Mouse (Mus musculus) embryonic facial prominence, embryonic 12.5 days (tissue): Measurements from ENCODE around the gene Gm17349. TPM values are rescaled to one million over a fixed set of nuclear protein-coding genes. Genes with fewer than 3 reads are reported as not detected.

ENCODE experiments used
- ATAC-seq: fragments of 200-750 bp; cut with Nextera tagmentation; 2 replicates; pipeline ENCODE4 v1.8.0; 2017; ENCODE audit not compliant: insufficient number of reproducible peaks, insufficient read depth, low FRiP score, low TSS enrichment
- H3K27ac ChIP-seq: fragments of 300-500 bp; sonication (generic); 2 replicates; pipeline ENCODE4 v1.5.1; 2016; ENCODE audit warnings: mild to moderate bottlenecking
- H3K27me3 ChIP-seq: fragments of 300-500 bp; sonication (generic); 2 replicates; pipeline ENCODE4 v1.6.1; 2016; ENCODE audit warnings: mild to moderate bottlenecking, moderate library complexity
- H3K36me3 ChIP-seq: fragments of 300-500 bp; sonication (generic); 2 replicates; pipeline ENCODE4 v1.6.1; 2016; ENCODE audit warnings: mild to moderate bottlenecking
- H3K4me1 ChIP-seq: fragments of 300-500 bp; sonication (generic); 2 replicates; pipeline ENCODE4 v1.6.1; 2016
- H3K4me2 ChIP-seq: fragments of 300-500 bp; sonication (generic); replicated peaks from 2 replicates; pipeline ENCODE4 v1.6.1; 2016; ENCODE audit warnings: mild to moderate bottlenecking, moderate library complexity
- H3K4me3 ChIP-seq: fragments of 300-500 bp; sonication (generic); 2 replicates; pipeline ENCODE4 v1.5.1; 2016; ENCODE audit warnings: mild to moderate bottlenecking
- H3K9ac ChIP-seq: fragments of 300-500 bp; sonication (generic); 2 replicates; pipeline ENCODE4 v1.6.1; 2016; ENCODE audit warnings: mild to moderate bottlenecking, moderate library complexity
- H3K9me3 ChIP-seq: fragments of 300-500 bp; sonication (generic); 2 replicates; pipeline ENCODE4 v1.6.1; 2016; ENCODE audit warnings: mild to moderate bottlenecking, moderate library complexity
- WGBS: fragments of 180-500 bp; shearing (Covaris S2); methylation state at CpG from one replicate; pipeline ENCODE4 v1.1.7; 2016; 5-methylcytosine and 5-hydroxymethylcytosine counted together
- polyA plus RNA-seq: library from polyadenylated mRNA; unstranded; fragments of >200 nt; fragmentation: Nextera tagmentation; extraction: Ambion mirVana; gene quantifications from 2 replicates; pipeline ENCODE4 v1.2.1, GENCODE M21; 2016

Gene Gm17349
- polyA plus RNA-seq, 1 experiment from 2014 or later, result not detected

DNA sequence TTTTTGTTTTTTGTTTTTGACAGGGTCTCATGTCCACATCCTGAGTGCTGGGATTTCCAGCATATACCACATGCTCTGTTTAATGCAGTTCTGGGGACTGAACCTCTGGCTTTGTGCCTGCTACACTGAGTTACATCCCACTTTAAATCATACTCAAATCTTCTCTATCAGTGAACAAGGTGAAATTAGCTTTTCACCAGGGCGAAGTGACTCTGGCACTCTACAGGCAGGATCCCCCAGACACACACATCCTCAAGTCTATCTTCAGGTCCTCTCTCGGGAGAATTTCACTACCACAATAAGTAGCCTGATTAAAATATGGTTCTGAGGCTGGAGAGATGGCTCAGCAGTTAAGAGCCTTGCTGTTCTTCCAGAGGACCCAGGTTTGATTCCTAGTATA, 21.3 kb upstream of the Gm17349 start:
- 84% methylated on average over 2 of the region's 2 CpGs for WGBS
- Histone ChIP-seq H3K36me3 (peaks cover 25% of the 10 kb centered on the region), H3K27ac (no peak overlapping the region), H3K4me2 (peak overlapping the region; percentile 72), H3K4me3 (peak overlapping the region; percentile 99), H3K4me1 (peaks cover 29% of the 10 kb centered on the region), H3K9ac (peak overlapping the region; percentile 93), H3K27me3 (no peaks in the 10 kb centered on the region), H3K9me3 (no peaks in the 10 kb centered on the region)
- no peak for ATAC-seq

DNA sequence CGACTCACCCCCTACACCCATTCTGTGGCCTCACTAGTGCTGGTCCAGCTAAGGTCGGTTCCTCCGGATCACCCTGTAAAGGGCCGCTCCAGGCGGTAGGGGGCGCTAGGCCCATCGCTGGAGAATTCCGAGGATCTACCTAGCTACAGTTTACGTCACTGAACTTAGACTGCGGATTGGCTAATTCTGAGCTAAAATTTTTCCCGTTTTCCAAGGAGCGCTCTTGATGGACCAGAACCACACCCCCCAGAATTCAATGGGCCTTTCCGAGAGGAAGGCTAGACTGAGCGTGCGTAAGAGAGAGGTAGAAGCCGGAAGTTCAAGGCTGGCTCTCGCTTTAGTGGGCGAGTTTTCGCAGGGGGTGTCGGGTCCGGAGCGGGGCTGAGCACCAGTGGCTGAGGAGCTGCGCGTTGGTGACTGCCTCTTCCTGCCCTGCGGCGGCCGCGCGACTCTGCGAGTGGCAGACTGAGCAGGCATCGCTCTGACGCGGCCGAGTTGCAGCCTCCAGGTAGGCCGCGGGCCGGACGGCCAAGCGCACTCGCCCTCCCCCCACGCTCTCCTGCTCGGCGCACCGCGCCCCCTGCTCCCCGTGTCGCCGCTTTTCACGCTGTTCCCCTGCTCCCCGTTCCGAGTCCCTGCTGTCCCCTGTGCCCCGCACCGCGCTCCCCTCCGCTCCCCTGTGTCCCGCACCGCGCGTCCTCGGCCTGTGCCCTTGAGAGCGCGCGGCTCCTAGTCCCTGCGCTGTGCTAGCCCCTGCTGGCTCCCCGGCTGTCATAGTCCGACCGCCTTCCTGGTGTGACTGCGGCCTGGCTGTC, 20.3 kb upstream of the Gm17349 start, which contains the start of gene Cox14:
Gene Cox14 (plus strand): TSS at position 278 of the 815 bp plus-strand sequence.
- H3K4me2 ChIP-seq, result peak within 1 kb of the TSS; percentile 72
- H3K4me1 ChIP-seq, result peaks cover 29% of the 10 kb centered on the region
- H3K4me3 ChIP-seq, result peak within 1 kb of the TSS; percentile 99
- peak; percentile 91 for ATAC-seq
- under 1% methylated on average over 68 of the region's 68 CpGs for WGBS
- H3K36me3 ChIP-seq, result peaks cover 25% of the 10 kb centered on the region
- no peaks in the 10 kb centered on the region for H3K27me3 ChIP-seq
- H3K27ac ChIP-seq, result peak within 1 kb of the TSS; percentile 92
- H3K9ac ChIP-seq, result peak within 1 kb of the TSS; percentile 93
- no peaks in the 10 kb centered on the region for H3K9me3 ChIP-seq

DNA sequence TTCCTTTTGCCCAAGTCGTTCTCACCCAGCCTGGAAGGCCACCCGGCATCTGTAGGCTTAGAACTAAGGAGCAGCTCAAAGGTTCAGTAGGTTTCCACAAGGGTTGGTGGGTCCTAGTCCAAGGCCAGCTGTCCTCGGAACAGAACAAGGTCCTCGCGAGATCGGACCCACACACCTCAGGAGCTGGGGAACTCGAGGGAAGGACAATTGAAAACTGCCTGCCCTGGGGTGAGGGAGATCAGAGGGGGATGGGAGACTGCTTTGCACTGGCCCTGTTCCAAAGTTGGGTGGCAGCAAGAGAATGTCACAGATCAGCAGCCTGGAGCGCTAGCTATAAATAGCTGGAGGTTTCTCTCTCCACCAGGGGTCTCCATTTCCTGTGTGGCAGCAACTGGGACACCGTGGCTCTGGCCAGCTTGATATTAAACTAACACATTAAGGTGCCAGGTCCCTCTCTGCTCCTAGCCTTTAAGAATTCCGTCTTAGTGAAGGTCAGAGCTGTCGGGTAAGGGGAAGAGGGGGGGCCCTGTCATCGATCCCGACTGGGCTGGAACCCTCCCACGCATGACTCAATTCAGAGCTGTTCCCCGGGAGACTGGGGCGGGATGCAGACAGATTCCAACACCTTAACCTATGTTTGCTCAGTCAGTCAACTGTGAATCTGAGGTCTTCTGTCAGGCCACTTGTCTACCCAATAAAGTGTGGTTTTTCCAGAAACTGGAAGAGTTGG, 19.2 kb upstream of the Gm17349 start:
- H3K4me1 ChIP-seq, result peaks cover 29% of the 10 kb centered on the region
- H3K4me3 ChIP-seq, result peak overlapping the region; percentile 99
- H3K9ac ChIP-seq, result peak overlapping the region; percentile 47
- H3K4me2 ChIP-seq, result peak overlapping the region; percentile 72
- peak overlapping the region; percentile 78 for H3K27ac ChIP-seq
- WGBS, result 10% methylated on average over 16 of the region's 16 CpGs
- H3K36me3 ChIP-seq, result peaks cover 19% of the 10 kb centered on the region
- no peaks in the 10 kb centered on the region for H3K27me3 ChIP-seq
- ATAC-seq, result 0 out of 2 replicates have a peak, but pooled peaks have one; percentile 8
- no peaks in the 10 kb centered on the region for H3K9me3 ChIP-seq

DNA sequence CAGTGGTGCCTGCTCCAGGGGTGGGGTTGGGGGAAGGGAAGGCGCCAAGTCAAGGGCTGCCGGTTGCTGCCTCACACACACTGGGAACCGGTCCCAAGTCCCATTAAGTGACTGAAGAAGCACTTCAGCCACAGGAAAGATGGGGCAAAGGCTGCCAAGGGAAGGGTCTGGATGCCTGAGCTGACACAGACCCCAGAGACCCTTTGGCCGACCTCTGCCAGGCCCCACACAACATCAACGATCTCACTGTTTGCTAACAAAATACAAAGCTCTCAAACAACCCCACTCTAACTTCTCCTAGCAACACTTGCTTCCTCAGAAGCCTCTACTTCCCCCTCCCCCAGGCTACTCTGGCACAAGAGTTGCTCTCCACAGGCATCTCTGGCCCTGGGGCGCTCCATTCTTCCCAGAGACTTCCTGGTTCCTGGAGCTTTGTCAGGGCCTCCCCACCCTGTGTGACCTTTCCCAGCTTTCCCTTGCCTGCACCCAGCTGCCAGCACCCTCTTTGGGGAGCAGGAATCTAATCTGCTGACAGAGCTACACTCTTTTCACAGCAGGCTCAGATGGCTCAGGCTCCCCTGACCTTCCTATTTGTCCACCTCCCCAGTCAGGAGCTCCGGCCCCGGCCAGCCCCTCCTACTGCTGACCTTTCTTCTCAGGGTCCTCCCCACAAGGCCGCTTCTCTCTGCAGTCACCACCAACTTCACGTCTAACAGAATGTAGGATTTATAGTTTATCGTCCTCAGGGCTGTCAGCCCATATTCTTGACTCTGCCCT, 18.4 kb upstream of the Gm17349 start:
- Histone ChIP-seq H3K4me1 (peaks cover 29% of the 10 kb centered on the region), H3K36me3 (peaks cover 19% of the 10 kb centered on the region), H3K4me2 (no peak overlapping the region), H3K27ac (peak overlapping the region; percentile 78), H3K27me3 (no peaks in the 10 kb centered on the region), H3K9me3 (no peaks in the 10 kb centered on the region), H3K4me3 (no peak overlapping the region), H3K9ac (no peak overlapping the region)
- no peak for ATAC-seq
- 19% methylated on average over 11 of the region's 11 CpGs for WGBS

DNA sequence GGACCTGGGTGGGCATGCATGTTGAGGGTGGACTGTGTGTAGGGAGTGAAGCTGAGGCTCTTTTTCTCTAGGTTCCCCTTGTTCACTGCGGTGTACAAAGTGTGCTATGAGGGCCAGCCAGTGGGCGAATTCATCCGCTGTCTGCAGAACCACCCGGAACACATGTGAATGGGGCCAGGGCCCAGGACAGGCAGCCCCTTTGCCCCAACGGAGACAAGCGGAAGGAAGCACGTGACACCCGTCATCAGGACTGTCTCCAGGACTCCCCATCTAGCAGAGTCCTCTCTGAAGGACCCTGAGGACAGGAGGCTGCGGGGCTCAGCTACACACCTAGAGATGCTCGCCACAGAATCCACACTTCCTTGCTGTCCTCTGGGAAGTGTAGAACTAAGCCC, 17.8 kb upstream of the Gm17349 start:
- 45% methylated on average over 10 of the region's 10 CpGs for WGBS
- Histone ChIP-seq H3K27me3 (no peaks in the 10 kb centered on the region), H3K27ac (peak overlapping the region; percentile 12; the same call in 1 of the 2 replicates), H3K4me2 (no peak overlapping the region), H3K4me1 (peaks cover 29% of the 10 kb centered on the region), H3K36me3 (peaks cover 16% of the 10 kb centered on the region), H3K9ac (no peak overlapping the region), H3K9me3 (no peaks in the 10 kb centered on the region), H3K4me3 (no peak overlapping the region)
- ATAC-seq, result no peak

DNA sequence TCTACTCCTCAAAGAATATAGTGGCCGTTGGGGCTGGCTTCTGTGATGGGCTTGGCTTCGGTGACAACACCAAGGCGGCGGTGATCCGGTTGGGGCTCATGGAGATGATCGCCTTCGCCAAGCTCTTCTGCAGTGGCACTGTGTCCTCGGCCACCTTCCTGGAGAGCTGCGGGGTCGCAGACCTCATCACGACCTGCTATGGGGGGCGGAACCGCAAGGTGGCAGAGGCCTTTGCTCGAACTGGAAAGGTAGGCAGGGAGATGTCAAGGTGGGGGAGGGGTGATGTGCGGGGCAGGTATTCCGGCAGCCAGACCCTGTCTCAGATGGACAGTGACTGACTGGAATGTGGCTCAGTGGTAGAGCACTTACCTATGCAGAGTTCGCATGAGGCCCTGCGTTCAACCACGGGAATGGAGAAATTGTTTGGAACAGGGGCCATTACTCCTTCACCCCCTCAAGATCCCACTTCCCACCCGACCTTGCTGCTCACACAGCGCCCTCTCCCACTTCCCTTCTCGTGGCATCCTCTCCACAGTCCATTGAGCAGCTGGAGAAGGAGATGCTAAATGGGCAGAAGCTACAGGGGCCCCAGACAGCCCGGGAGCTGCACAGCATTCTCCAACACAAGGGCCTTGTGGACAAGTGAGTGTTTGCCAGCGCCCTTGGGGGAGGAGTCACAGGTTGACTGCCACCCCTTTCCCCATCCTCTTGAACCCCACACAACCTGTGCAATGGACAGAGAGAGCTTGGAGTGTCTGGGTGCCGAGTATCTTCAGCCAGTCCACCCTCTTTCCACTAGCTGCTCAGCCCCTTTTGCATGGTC, 16.8 kb upstream of the Gm17349 start:
- Histone ChIP-seq H3K9ac (no peak overlapping the region), H3K27me3 (no peaks in the 10 kb centered on the region), H3K9me3 (no peaks in the 10 kb centered on the region), H3K4me1 (peaks cover 29% of the 10 kb centered on the region), H3K4me3 (no peak overlapping the region), H3K36me3 (peaks cover 8% of the 10 kb centered on the region; the same call in 1 of the 2 replicates), H3K4me2 (no peak overlapping the region), H3K27ac (no peak overlapping the region)
- WGBS, result 78% methylated on average over 25 of the region's 25 CpGs
- ATAC-seq, result no peak

DNA sequence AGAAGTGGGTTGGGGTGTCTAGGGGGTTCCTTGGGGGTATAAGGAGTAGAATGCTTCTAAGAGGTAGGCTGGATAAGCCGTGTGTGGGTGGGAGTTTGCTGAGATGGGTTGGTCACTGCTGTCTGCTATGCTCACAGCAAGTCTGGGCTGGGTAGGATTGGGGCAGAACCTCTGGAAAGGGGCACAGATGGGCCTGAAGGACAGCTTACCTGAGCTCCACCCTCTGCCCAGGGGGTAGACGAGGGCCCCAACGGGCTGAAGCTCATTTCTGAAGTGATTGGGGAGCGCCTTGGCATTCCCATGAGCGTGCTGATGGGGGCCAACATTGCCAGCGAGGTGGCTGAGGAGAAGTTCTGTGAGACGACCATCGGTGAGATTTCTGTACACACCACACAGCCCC, 14.6 kb upstream of the Gm17349 start:
- no peak overlapping the region for H3K9ac ChIP-seq
- H3K27me3 ChIP-seq, result no peaks in the 10 kb centered on the region
- no peaks in the 10 kb centered on the region for H3K9me3 ChIP-seq
- H3K36me3 ChIP-seq, result peaks cover 16% of the 10 kb centered on the region; the same call in 1 of the 2 replicates
- peaks cover 26% of the 10 kb centered on the region for H3K4me1 ChIP-seq
- WGBS, result 77% methylated on average over 8 of the region's 8 CpGs
- no peak overlapping the region for H3K4me2 ChIP-seq
- ATAC-seq, result no peak
- no peak overlapping the region for H3K4me3 ChIP-seq
- no peak overlapping the region for H3K27ac ChIP-seq

DNA sequence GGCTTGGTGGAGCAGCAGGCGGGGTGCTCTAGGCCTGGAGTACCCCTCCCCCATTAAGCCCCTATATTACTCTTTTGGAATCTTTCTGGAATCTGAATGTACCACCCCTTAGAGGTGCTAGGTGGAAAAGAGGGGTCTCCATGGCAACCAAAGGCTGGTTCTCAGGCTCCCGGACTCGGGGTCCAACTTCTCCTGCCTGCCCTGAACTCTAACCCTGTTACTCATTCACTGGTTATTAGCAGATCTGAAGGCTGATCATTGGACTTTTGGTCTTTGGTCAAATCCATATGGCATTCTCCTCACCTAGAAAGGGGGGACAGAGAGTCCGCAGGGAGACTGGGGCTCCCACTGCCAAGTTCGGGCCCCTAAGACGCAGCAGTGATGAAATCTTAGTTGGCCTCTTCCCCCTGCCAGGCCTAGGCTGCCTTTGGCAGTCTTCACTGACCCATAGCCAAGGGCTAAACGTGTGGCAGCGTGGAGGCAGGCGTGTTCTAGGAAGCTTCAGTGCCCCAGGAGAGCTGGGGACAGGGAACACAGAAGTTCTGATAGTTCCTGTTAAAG, 13.3 kb upstream of the Gm17349 start:
- Histone ChIP-seq H3K4me3 (no peak overlapping the region), H3K4me2 (no peak overlapping the region), H3K27ac (no peak overlapping the region), H3K27me3 (no peaks in the 10 kb centered on the region), H3K36me3 (peaks cover 27% of the 10 kb centered on the region), H3K9me3 (no peaks in the 10 kb centered on the region), H3K4me1 (peaks cover 12% of the 10 kb centered on the region), H3K9ac (no peak overlapping the region)
- 92% methylated on average over 9 of the region's 9 CpGs for WGBS
- no peak for ATAC-seq

DNA sequence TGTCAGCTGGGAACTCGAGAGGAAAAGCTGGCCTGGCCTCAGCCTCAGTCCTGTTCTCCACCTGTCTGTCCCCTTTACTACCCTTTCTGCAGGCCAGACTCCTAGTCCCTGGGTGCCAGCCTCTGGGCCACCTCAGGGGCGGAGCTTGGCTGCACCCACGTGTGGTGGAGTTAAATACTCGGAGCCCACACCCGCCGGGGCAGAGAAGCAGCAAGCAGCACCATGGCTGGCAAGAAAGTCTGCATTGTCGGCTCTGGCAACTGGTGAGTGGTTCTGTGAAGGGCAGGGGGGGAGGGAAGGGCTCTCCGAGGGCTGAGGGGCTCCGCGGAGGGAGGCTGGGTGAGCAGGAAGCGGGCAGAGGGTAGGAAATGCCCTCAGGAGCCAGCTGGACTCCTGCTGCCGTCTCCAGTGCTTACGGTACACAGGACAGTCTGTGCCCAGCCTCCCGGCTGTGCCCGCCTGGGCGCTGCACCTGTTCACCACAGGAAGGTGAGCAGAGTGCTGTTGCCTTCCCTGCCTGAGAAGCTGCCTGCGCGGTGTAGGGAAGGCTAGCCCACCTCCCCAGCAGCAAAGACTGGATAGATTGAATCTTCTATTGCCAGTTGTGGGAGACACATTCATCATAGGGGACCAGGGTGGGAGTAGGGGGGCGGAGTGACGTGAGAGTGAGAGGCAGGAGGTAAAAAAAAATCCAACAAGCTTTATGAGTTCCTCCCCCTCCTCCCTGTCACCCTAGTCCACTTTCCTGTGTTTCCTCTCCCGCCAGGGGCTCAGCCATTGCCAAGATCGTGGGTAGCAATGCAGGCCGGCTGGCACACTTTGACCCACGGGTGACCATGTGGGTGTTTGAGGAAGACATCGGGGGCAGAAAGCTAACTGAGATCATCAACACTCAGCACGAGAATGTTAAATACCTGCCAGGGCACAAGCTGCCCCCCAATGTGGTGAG, 12.4 kb upstream of the Gm17349 start, which contains the start of gene Gpd1:
Gene Gpd1 (plus strand): TSS at position 130 of the 949 bp plus-strand sequence.
- 65% methylated on average over 26 of the region's 26 CpGs for WGBS
- H3K4me2 ChIP-seq, result no peak within 1 kb of the TSS
- 0 out of 2 replicates have a peak, but pooled peaks cover 5% of the 10 kb centered on the region for H3K4me1 ChIP-seq
- no peak within 1 kb of the TSS for H3K4me3 ChIP-seq
- ATAC-seq, result no peak
- H3K27me3 ChIP-seq, result no peaks in the 10 kb centered on the region
- no peak within 1 kb of the TSS for H3K9ac ChIP-seq
- peaks cover 36% of the 10 kb centered on the region for H3K36me3 ChIP-seq
- no peaks in the 10 kb centered on the region for H3K9me3 ChIP-seq
- no peak within 1 kb of the TSS for H3K27ac ChIP-seq

DNA sequence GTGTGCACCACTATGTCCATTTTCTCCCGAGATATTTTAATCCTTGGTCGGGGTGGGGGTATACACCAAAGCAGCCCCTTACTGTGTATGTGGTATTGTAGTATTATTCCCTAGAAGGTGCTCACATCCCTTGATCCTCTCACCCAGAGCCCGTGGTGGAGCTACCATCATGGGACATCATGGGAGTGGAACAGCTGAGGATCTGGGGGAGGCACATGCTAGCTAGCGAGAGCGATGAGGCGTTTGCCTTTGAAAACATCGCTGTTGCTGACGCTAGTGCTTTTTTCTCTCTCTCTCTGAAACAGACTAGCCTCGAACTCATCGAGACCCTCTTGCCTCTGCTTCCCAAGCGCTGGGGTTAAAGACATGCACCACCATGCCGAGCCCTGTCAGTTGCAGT, 11.5 kb upstream of the Gm17349 start:
- Histone ChIP-seq H3K27ac (no peak overlapping the region), H3K27me3 (no peaks in the 10 kb centered on the region), H3K4me1 (0 out of 2 replicates have a peak, but pooled peaks cover 5% of the 10 kb centered on the region), H3K36me3 (peaks cover 44% of the 10 kb centered on the region), H3K9me3 (no peaks in the 10 kb centered on the region), H3K4me2 (no peak overlapping the region), H3K4me3 (no peak overlapping the region), H3K9ac (no peak overlapping the region)
- WGBS, result 85% methylated on average over 12 of the region's 12 CpGs
- ATAC-seq, result no peak
